Mouse (Mus musculus) cerebellum, adult 11-12 months (tissue): ENCODE results near the gene Hes2.

Experiments used
- DNase-seq: peaks from one replicate; pipeline ENCODE4 v3.0.0; 2022

The Hes2 gene

DNA sequence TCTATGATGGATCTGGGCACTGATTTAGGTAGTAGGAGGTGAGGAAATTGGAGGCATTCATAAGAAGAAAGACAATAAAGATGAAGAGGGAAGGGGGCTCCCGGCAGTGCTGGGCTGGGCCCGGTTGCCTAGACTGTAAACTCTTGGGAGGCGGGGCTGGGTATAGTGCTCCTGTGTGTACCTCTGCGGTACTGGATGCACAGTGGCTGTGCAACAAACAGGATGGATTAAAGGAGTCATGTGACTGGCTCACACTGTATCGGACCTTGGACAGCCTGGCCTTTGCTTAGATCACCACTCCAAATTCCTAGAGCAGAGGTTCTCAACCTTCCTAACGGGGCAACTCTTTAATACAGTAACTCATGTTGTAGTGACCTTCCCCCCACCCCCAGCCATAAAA, 2.9 kb downstream of the Hes2 start:
- no peak for DNase-seq

DNA sequence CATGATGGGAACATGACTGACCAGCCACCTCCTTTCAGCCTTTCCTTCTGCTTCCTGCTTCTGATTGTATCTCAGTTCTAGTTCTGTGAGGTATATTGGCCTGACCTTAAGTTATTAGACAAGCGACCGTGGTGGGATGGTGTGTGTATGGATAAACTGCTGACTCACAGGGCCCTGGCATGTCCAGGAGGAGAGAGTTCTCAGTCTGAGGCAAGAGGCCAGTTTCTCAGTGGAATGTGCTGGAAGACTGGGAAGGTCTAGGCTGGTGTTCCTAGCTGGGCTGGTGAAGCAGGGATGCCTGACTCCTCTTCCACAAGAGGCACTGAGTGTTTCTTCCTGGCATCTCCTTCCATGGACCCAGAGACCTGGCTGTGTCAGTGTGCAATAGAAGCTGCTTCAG, 4.1 kb downstream of the Hes2 start:
- no peak for DNase-seq

DNA sequence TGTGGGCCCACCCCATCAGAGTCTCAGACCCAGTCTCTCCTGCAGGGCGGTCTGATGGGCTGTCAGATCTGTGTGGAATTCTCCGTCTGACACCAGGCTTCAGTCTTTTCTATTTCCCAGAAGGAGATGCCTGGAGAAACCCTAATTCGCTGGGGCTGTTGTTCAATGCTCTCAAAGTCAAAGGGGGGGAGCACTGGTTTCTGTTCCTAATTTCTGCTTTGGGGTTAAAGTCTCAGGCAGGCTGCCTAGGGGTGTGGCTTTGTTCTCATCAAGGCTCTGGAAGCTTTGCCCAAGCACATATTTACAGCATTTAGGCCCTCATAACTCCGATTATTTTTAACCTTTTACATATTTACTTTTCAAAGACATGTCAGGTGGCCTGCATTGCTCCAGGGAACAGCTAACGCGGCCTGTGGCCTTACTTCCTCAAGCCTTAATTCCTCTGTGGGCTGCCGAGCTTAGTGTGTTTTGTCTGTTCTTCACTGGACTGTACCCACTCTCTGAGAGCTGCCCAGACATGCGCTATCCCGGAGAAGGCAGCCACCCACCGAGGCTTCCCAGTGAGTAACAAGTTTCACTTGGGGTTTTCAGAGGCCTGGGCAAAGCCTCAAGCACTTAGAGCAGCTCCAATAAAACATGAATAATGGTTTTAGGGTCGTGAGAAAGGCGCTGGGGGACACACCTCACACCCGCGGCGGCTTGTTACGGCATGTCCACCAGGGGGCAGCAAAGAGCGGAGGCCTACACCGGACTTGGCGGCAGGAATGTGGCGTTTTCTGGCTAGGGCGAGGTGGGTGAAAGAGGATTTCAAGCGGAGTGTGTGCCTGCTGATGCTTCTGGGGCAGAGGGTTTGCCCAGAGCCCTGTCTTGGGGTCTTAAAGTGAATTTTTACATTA, 6.6 kb downstream of the Hes2 start:
- no peak for DNase-seq

DNA sequence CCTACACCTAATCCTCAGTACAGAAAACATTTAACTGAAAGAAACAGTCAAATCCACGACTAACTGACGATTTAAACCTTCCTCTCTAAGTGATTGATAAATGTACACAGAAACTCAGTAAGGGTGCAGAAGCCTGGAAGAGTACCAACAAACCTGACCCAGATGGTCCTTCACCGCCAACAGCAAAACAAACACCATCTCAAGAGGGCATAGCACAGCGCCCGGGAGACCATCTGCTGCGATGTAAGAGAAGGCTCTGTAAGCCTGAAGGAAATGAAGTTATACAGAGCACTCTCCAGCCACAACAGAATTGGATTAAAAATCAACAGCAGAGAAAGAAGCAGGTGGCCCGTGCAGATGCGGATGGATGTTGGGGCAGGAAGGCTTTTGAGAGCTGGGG, 9.4 kb downstream of the Hes2 start:
- DNase-seq: no peak

DNA sequence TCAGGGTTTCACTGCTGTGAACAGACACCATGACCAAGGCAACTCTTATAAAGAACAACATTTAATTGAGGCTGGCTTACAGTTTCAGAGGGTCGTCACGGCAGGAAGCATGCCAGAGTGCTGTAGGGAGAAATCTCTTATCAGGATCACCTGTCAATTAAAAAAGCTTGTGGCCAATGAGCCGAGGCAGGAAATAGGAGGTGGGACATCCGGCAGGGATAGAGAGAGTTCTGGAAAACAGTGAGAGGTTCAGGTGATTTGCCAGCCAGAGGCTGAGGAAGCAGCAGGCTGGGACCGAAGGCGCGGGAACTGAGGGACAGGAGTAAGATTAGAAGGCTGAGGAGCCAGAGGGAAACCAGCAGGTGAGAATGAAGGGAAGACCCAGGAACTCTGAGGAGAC, 10.4 kb downstream of the Hes2 start:
- DNase-seq: no peak

DNA sequence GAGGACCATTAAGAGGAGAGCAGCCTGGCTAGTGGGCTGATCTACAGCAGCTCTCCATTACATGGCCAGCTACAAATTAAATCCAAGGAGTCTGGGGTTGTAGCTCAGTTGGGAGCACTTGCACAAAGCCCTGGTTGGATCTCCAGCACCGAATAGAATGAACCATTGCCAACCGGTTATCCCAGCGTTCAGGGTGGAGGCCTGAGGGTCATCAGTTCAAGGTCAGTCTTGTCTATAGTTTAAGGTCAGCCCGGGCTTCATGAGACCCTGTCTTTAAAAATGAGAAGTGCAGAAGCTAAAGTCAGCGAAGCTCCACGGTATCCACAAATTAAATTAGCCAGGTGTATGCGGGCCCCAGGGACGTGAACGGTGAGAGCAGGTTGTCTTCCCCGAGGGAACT, 11.6 kb downstream of the Hes2 start:
- DNase-seq: no peak

DNA sequence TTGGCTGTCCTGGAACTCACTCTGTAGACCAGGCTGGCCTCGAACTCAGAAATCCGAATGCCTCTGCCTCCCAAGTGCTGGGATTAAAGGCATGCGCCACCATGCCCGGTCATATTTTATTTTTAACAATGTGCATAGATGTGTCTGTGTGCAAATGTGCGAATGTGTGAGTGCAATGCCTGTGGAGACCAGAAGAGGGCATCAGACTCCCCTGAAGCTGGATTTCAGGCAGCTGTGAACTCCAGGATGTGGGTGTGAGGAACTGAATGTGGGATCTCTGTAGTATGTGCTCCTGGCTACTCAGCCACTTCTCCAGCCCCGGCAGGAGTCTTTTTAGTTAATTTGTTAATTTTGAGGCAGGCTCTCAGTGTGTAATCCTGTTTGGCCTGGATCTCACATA, 12.9 kb downstream of the Hes2 start:
- no peak for DNase-seq

DNA sequence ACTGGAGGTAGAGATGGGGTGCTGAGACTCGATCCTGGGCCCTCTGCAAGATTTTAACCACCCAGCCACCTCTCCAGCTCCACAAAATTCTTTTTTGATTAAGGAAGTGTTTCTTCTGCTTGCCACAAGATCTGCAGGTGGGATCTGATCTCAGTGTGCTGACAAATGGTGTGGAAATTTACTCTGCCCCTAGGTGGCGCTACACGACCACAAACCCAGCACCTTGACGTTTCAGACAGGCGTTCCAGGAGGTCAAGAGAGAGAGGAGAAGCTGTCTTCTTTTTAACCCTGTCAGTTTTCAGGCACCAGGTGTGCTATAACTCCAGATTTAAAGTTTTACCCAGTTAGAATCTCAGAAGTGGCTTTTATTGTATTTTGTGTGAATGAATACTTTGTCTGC, 14.4 kb downstream of the Hes2 start:
- peak; percentile 78 for DNase-seq

DNA sequence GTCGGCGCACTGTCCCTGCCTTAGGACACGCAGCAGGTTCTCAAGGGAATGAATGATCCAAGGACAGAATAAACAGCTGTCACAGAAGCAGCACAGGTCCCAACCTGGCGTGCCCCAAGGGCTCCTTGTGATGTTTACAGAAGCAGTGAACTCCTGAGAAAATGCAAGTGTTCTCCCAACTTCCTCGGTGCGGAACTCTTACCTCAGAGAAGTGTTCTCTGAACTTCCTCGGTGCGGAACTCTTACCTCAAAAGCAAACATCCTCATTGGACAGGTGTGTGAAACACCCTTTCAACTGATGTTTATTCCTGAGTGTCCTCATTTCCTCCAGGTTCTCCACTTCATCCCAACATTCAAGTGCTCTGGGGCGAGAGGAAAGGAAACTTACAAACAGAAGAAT, 15.3 kb downstream of the Hes2 start:
- DNase-seq: no peak

DNA sequence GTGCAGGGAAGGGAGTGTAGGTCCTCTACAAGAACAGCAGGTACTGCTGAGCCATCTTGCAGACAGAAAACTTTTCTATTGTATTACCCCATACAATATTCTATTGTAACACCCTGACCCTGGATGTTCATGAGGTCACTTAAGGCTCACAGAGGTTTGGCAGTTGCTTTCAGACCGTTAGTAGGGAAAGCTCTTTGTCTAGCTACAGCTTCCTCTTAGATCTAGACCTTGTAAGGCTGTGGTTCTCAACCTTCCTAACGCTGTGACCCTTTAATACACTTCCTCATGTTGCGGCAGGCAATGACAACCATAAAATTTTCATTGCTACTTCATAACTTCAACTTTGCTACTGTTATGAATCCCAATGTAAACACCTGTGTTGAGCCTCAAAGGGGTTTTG, 18.0 kb downstream of the Hes2 start:
- DNase-seq: no peak

DNA sequence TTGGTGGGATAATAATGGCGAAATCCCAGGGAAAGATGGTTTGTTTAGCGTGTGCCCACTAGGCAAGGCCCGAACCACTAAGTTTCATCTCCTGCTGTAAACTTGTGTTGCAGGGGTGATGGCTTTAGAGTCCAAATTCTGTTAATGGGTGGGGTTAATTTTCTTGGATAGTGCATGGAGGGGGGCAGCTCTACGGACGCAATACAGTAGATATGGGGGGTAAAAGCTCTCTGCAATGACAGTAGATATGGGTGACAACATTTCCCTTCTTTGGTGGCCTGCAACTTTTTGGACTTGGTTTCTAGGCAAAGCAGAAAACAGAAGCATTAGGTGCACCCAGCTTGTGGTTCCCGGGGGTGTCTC, 18.5 kb downstream of the Hes2 start:
- no peak for DNase-seq

DNA sequence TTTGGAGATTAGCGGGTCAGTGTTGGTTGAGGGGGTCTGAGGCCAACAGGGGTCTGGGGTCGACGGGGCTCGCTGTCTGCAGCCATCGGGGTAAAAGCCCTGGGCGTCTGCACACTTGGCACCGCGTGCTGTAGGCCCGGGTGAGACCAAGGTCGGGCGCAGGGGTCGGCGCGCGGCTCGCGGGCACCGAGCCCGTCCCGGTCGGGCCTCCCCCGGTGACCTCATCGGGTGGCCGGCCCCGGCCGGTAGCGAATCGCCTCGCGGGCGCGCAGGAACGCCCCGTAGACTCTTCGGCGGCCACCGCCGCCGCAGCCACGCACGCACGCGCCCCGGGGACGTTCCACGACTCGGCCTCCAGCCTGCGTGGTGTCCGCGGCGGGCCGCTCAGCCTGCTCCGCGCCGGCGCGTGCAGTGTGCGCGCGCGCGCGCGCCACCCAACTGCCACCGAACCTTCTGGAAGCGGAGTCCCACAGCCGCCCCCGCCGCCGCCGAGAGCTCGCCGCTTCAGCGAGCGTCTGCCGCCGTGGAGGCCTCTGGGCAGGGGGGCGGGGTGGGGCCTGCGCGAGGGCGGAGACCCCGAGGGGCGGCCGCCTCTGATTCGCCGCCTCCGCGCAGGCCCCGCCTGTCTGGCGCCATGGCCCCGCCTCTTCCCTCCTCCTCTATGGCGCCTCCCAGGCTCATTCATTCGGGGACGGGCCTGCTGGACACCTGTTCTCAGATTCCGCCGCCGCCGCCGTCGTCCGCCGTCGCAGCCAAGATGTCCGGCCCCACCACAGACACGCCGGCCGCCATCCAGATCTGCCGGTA, 19.1 kb downstream of the Hes2 start, which contains the start of gene Acot7:
Gene Acot7, plus strand, starts transcription at position 598 of the 807 bp plus-strand sequence.
- peak; percentile 95 for DNase-seq

DNA sequence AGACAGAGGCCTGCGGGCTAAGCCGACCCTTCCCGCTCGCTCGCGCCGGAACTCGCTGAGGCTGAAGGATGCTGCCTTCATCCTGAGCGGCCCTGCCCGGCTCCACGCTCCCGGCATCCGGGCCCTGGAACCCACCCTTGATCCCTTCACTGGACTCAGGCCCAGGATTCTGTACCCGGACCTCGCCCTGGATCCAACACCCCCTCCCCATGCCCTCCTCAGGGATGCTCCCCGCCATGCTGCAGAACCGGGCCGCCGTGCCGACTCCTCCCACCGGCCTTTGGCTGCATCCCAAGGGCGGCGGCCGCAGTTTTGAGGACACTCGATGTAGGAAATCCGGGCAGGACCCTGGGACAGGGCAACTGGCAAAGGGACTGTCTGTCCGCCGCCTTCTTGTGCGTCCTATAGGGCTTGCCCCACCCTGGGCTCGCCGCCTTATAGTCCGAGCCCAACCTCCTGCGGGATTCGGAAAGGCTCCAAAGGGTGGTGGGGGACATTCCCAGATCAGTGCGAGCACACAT, 19.7 kb downstream of the Hes2 start:
- peak; percentile 85 for DNase-seq

DNA sequence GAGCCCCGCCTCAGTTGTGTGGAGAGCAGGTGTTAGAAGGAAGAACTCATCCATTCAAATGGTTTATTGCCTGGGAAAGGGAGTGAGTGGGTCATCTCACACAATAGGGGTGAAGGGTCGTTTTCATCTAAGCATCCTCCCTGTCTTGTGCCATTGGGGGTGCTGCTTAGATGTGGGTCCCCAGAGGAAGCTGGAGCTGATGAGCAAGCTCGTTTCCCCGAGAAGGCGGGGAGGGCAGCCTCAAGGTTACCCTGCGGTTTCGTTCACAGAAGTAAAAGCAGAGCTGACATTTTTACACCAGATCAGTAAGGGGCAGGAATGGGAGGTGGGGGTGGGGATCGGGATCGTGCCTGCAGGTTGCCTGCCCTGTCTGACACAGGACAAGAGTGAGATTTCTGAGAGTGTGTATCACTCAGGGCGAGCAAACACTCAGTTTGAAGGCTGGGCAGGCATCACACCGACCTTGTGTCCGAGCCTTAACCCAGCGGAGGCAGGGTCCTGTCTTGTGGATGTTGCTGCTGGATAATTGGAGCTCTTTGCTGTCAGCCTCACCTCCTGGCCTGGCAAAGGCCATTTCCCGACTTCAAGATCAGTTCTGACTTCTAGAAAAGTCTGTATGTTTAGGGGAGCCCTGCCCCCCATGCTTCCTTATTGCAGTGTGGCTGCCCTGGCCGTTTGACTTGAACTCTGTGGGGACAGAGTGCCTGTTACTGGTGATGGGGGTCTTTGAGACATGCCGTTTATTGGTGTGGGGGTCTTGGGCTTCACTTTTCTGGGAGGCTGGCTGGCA, 20.4 kb downstream of the Hes2 start:
- peak; percentile 62 for DNase-seq

DNA sequence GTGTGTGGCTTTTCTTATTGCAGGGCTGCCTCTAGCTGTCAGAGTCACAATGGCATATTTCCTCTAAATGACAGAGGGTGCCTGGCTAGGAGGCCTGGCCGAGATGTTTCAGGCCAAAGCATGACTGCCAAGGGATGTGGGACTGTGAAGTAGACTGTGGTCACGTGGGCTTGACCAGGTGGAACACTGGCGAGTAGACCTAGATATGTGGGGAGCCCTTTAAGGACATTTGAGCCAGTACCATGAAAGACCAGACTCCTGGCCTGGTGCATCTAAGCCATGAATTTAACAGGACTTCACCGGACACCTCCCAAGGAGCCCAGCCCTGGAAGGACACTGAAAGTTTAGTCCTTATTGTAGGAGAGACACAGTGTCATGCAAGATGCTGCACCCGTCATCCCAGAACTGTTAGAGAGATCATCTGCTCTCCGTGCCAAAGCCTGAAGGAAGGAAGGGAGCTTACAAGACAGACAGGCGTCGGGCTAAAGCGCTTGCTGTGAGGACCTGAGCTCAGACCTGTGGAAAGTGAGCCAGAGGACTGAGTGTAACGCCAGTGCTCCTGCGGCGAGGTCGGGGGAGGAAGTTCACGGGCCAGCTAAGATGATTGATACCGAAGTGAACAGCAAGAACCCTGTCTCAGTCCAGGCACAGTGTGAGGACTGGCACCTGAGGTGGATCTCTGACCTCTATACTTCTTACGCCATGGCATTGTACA, 21.4 kb downstream of the Hes2 start:
- peak; percentile 88 for DNase-seq

DNA sequence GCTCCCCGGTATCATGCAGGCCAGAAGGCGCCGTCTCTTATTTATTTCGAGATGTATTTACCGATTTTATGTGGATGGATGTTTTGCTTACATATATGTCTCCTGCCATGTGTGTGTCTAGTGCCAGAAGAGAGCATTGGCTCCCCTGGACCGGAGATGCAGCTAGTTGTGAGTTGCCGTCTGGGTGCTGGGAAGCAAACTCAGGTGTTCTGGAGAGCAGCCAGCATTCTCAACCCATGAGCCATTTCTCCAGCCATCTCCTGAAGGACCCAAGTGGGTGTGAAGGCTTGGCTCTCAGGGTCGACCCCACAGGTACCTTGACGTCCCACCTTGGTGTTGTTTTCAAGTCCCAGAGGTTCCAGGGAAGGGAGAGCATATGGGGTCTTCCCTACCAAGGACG, 23.5 kb downstream of the Hes2 start:
- DNase-seq: peak; percentile 59

DNA sequence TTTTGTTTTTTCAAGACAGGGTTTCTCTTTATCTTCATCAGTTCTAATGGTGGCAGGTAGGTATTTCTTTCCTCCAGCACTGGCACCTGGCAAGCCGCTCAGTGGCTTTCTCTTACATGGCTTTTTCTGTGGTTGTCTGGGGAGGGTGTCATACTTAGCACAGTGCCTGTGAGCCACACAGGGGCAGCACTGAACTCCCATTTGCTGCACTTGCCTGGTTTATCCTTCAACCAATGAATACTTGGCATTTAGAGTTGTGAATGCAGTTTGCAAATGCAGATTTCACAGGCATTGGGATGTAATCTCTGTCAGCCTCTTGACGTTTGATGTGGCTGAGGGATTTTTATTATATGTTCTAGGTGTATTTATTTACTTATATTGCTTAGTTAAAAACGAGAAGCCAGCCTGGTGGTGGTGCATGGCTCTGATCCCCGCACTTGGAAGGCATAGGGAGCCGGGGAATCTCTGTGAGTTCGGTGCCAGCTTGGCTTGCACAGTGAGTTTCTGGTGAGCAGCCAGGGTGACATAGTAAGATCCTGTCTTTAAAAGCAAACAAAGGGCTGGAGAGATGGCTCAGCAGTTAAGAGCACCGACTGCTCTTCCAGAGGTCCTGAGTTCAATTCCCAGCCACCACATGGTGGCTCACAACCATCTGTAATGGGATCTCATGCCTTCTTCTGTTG, 25.8 kb downstream of the Hes2 start:
- peak; percentile 66 for DNase-seq

DNA sequence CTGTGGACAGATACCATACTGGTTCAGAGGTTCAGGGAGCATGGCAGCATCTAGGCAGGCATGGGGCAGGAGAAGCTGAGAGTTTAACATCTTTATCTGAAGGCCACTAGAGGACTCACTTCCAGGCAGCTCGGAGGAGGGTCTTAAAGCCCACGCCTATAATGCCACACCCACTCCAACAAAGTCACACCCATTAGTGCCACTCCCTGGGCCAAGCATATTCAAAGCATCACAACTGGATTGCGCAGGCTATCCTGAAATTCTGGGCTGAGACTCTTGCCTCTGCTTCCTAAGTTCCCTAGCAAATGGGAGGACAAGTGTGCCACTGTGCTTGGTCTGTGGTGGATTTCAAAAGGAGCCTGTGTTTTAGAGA, 26.5 kb downstream of the Hes2 start:
- no peak for DNase-seq

DNA sequence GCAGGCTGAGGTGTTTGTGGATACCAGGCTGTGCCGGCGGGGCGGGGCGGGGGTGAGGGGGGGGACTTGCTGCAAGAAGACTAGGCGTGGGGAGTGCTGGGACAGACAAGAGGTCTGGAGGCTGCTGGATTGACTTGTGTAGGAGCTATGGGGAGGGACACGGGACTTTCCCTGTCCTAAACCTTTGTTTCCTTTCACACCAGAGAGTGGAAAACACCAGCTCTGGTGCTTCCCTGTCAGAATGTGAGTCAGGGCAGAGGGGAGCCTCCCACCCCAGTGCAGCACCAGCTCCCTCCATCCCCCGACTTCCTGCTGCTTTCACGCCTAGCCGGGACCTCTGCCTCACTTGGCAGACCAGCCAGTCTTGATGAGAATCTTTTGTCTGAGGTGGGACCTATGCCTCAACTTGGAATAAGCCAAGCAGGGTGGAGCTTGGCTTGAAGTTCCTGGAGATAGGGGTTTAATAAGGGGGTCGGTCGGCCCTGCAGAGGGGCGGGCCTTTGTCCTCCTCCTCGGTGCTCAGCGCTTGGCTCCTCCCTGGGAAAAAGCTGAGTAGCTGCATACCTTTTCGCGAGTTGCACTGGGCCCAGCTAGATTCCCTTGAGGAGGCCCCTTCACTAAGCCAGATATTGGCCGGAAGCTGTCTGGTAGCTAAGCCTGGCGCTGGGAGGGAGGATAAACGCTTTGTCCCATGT, 27.0 kb downstream of the Hes2 start:
- DNase-seq: no peak

DNA sequence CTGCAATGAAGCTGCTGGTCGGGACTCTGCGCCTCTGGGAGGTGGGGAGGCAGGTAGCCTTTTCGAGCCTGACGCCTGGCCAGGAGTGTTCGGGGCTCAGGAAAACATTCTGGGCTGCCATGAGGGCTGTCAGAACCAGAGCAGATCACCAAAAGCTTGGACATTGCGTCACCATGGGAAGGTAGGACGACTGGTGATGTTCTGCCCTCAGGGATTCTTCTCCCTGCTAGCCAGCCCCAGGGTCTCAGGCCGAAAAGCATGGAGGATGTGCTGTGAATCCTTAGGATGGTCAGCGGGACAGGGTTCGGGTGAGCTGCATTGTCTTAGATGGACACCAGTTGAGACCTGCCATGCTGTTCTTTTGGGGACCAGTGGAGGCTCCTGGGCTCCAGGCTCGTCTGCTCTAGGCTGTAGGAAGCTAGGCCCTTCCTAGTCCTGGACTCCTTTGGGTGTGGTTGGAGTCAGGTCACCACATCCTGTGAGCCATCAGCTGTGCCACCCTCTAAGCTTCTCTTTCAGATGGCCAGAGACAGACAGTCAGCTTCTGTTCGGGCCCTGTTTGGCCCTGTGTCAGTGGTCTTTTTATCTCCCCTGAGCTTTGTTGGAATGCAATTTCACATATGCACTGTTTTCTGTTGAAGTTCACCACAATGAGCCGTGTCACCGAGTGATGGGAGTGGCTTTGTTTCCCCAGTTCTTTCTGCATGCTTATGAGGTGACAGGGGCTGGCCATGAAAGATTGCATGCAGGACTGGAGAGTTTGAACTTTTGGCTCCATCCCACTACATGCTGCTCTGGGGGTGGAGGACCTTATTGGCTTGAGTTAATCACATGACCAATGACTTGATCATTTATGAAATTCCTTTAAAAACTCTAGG, 27.8 kb downstream of the Hes2 start:
- DNase-seq: no peak
